Mouse (Mus musculus) induced T-regulatory cell, adult 2 months (primary cell): ENCODE data around the gene Trmt1.

Experiments
- DNase-seq: peaks from one replicate; pipeline ENCODE4 v3.0.0-alpha.2; 2012; ENCODE audit warnings: low read depth

Gene Trmt1

DNA sequence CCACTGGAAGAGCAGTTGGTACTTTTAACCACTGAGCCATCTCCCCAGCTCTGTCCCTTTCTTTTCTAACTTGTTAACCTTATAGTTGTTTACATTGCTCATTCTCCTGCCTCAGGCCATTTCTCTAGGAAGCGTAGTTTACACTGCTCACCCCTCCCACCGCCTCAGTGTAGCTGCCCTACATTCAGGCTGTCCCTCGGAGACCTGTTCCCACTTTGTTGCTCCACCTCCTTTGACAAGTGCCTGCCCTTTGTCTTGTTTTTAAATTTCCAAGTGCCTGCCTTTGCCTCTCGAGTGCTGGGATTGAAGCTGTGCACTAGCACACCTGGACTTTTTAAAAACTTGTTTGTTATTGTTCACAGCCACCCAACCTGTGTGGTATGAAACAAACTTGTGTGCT is 7.2 kb downstream of the Trmt1 start:
- no peak for DNase-seq

DNA sequence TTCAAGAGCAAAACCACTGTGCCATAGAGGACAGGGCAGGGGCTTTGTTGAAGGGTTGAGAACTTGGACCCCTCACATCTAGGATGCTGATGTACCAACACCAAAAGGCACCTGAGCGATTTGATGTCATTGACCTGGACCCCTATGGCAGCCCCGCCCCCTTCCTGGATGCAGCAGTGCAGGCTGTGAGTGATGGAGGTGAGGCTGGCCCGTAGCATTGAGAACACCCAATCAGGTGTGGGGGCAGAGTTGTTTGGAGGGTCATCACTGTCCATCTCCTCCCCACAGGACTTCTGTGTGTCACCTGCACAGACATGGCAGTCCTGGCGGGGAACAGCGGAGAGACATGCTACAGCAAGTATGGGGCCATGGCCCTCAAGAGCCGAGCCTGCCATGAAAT is 9.0 kb downstream of the Trmt1 start:
- DNase-seq: no peak

DNA sequence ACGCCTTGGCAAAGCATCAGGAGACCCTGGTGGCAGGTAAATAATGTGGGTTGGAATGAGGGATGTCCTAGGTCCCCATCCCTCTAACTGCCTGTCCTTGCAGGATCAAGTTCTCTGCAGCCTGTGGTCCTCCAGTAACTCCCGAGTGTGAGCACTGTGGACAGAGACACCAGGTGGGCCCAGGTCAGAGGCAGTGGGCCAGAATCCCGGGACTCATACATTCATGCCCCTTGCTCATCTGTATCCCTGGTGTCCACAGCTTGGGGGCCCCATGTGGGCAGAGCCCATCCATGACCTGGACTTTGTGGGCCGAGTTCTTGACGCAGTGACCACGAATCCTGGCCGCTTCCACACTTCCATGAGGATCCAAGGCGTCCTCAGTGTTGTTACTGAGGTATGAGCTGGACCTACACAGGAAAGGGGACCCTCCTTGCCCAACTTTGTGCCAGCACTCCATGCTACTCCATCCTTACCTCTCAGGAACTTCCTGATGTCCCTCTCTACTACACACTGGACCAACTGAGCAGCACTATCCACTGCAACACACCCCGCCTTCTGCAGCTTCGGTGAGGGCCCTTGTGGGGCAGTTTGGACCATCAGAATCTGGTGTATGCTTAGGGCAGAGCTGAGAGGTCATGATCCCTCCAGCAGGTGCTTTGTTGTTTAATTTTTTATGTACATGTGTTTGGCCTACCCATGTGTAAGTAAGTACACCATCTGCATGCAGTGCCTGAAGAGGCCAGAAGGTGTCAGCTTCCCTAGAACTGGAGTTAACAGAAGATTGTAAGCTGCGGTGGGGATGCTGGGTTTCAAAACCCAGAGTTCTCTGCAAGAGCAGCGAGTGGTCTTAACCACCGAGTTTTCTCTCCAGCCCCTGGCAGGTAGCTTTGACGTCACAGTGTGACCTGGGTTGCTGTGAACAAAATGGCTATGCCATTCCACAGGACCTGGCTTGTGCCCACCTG is 11.3 kb downstream of the Trmt1 start:
- peak; percentile 73 for DNase-seq

DNA sequence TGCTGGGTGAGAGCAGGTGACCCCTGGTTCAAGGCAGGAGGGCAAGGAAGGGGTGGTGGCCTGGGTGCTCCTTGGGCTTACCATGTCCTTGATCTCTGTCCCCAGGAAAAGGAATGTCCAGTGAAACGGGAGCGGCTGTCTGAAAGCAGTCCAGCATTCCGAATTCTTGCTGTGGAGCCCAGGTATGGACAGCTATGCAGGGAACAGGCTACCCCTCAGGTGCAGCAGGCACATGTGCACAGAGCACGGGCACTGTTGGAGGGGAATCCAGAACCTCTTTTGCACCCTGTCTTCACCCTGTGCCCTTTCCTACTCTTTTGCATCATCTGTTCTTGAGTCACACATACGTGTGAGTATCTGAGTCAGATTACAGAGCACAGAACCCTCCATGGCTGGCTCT is 12.2 kb downstream of the Trmt1 start:
- DNase-seq: no peak

DNA sequence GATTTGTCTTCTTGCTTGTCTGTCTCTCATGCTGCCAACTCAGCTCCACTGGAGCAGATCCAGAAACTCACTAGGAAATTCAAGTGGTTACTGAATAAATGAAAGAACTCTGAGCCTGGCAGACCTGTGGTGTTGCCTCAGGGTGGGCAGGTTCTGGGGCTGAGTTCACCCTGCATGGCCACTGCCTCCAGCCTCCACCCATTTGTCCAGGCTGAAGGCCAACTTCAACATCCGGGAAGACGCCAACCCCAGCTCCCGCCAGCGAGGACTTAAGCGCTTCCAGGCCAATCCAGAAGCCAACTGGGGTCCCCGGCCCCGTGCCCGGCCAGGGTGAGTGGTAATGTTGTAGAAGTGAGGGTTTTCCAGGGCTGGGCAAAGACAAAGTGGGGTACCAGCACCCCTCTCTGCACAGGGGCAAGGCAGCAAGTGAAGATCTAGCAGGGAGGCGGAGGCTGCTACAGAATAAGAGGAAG is 12.9 kb downstream of the Trmt1 start:
- DNase-seq: no peak

DNA sequence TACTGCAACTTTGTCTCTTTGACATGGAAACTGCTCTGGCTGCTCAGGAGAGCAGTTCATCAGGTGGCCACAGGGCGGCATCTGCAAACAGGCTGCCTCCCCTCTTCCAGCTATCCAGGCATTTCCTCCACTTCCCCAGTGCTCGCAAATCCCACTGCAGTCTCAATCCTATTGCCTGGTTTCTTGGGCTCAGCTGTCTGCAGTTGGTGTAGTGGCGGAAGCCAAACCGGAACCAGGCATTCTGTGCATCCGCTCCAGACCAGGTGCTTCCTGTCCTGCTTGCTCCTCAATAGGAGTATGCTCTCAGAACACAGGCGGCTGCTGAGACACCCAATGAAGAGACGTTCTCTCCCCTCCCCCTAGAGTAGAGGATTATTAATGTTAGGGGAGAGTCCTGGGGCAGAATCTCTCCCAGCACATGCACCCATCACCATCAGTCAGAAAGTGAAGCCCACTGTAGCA is 13.8 kb downstream of the Trmt1 start:
- DNase-seq: peak; percentile 57

DNA sequence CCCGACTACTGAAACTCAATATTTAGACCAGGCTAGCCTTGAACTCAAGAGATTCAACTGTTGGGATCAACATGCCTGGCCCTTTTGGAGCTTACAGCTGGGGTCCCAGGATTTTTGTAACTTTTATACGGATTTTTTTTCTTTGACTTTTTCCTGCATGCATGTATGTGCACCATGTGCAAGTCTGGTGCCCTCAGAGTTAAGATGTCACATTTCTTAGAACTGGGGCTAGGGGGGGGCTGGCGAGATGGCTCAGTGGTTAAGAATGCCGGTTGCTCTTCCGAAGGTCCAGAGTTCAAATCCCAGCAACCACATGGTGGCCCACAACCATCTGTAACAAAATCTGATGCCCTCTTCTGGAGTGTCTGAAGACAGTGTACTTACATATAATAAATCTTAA is 14.4 kb downstream of the Trmt1 start:
- no peak for DNase-seq

DNA sequence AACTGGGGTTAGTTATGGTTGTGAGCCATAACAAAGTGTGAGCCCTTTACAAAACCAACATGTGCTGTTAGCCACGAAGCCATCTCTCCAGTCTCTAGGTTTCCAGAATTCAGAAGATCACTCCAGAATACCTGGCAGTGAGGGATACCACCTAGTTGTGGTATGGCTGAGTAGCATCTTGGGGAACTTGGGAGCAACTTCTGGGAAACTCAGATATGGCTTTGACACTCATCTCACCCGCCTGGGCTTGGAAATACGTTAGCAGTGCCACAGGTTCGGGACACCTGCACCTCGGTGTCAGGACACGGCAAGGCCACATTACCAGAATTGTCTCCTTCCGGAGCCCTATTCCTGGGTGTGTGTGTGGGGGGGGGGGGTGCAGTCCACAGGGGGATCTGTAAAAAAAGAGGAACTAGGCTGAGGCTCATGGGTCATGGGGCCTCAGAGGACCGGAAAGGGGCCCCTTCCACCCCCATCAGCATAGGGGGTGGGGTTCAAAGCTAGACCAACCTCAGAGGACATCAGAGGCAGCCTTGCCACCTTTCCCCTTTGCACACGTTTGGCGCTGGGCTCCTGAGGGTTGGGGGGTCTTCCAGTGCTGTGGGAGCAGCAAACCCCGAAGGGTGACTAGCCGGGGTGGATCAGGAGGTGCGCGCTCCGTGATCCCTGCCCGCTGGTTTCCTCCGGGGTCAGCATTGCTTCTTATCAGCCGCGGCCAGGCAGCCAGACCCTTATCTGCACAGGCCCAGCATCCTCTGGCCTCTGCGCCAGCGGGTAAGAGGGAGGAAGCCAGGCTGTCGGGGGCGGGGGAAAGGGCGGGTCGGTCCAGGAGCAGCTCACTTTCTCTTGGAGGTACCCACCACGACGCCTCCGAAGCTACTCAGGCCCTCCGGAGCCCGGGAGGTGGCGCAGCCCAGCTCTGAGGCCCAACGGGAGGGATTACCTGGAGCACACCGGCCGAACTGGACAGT is 15.1 kb downstream of the Trmt1 start, which contains the start of gene Lyl1:
Gene Lyl1, plus strand, starts transcription at position 517 of the 971 bp plus-strand sequence.
- peak; percentile 58 for DNase-seq

DNA sequence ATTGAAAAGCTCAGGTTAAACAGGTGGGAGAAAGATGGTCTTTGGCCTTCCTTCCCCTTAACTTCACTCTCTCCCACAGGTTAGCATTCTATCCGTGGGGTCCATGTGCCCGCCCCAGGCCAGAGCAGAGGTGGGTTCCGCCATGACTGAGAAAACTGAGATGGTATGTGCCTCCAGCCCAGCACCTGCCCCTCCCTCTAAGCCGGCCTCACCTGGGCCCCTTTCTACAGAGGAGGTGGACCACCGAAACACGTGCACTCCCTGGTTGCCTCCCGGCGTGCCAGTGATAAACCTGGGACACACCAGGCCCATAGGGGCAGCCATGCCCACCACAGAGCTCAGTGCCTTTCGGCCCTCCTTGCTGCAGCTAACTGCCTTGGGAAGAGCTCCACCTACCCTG is 16.5 kb downstream of the Trmt1 start:
- DNase-seq: no peak

DNA sequence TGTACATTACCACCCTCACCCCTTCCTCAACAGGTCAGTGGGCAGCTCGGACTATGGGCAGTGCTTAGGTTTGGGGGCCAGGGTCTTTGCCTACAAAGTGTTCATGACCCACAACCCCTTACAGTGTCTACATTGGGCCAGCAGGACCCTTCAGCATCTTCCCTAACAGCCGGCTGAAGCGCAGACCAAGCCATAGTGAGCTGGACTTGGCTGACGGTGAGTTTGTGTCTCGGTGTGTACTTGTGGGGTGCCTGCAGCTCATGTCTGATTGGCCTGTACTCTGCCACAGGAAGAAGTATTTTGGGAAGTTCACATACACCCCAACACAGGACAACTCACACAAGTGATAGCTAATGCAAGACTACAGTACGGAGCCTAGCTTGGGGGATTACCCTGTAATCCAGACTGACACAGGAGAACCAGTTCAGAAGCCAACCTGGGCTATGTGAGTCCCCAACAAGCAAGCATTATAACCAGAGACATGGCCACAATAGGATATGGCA is 16.9 kb downstream of the Trmt1 start:
- no peak for DNase-seq

DNA sequence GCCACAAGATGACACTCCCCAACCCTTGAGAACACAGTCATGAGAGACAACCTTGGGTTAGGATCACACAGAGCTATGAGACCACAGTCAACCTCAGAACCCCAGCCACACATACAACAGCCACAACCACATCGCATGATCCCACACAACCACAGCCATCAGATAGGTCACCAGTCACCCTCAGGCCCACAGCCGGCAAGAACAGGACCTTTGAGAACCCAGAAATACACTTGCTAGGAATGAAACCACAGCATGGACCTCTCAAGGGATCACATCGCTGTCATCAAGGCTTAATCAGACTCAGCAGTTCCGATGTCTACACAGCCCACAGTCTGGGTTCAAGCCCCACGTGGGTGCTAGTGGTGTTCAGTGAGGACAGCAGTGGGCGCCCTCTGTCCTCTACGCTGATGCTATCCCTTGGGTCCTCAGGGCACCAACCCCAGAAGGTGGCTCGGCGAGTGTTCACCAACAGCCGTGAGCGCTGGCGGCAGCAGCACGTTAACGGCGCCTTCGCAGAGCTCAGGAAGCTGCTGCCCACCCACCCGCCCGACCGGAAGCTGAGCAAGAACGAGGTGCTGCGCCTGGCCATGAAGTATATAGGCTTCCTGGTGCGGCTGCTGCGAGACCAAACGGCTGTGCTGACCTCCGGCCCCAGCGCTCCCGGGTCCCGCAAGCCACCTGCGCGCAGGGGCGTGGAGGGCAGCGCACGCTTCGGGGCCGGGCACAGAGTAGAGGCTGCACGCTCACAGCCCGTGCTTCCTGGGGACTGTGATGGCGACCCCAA is 17.6 kb downstream of the Trmt1 start:
- peak; percentile 83 for DNase-seq

DNA sequence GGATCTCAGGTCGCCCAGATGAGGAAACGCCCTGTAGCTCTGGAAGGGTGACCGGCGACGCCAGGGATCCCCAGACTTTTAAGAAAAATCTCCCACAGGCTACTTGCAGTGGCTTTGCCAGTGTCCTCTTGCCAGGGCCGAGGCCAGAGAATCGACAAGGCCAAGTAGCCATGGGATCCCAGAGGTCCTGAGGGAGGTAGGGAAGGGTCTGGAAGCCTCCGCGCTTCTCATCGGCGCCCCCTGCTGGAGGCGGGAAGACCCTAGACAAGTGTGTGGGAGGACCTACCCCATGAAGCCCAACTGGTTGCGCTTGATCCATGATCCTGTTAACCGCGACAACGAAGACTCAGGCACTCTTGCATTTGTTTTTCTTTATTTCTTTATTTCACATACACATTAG is 18.2 kb downstream of the Trmt1 start:
- peak; percentile 89 for DNase-seq

DNA sequence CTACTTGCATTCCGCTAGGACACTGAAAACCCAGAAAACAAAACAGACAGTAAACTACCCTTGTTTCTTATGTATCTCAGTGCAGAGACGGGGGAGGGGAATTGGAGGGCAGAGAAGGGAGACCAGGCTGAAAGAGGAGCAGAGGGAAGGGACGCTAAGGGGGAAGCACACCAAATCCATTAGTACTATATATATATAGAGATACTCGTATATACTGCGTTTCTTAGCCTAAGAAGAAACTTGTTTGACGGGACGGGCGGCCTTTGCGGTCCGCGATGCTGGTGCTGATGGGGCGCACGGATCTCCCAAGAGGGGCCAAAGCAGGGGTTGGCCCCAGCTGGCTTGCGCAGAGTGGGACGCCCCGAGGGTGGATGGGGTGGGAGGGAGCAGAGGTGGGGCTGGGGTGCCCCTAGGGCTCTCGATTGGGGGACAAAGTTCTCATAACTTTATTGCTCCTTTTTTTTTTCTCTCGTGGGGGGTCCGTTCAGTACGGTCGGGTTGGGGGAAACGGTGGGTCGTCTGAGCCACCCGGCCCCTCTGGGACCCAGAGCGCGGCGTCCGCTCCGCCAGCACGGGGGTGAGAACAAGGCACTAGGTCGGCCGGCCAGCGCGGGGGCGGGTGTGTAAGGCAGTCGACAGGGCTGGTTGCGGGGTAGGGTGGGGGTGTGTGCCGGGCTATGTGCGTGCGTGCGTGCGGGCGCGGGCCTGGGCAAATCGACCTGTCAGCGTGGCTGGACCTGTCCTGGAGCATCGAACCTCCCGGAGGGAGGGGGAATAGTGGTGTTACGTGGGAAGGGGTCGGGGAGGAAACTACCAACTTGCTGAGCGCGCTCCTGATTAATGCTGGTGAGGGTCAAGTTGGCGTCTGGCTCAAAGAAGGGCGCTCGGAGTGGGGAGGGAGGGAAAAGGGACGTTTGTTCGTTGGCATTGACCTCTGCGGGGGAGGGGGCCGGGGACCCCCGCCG is 19.0 kb downstream of the Trmt1 start:
- DNase-seq: peak; percentile 35

DNA sequence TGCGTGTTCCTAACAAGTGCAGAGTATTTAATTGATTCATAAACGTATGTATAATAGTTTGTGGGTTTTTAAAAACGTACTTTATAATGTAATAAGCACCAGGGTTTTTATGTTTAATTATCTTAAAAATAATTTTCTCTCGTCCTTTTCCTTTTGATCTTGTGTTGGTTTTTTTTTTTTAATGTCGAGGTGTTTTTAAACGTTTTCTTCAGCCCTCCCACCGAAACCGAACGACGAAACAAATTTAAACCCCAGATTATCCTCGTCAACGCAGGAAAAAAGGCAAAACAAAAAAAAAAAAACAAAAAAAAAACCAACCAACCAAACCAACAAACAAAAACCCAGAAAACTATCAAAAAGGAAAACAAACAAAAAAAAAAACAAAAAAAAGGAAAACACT is 19.9 kb downstream of the Trmt1 start:
- DNase-seq: peak; percentile 42

DNA sequence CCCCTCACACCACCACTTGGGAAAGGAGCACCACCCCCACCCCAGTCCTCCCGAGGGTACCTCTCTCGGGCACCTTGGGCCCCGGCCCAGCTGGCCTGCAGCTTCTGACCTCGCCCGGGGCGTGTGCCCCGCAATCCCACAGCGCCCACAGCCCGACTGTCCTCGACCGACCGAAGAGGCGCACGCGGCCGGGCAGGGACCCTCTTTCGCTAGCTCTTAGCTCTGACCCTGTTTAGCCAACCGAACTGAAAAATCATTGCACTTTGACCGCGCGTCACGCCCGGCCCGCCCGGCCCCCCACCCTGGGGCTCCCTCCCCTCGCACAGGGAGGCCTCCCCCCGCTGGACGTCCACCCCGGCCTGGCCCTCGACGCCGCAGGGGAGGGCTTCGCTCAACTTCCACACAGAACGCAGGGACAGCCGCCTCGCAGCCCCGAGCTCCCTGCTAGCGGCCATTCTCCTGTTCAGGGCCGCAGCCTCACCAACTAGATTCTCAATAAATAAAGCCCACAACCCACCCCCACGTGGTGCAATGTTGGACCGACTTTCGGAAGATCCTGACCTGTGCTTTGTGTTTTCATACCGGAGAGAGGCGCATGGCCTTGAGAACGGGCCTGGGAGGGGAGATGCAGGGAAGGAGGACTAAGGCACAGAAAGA is 20.6 kb downstream of the Trmt1 start:
- DNase-seq: peak; percentile 23

DNA sequence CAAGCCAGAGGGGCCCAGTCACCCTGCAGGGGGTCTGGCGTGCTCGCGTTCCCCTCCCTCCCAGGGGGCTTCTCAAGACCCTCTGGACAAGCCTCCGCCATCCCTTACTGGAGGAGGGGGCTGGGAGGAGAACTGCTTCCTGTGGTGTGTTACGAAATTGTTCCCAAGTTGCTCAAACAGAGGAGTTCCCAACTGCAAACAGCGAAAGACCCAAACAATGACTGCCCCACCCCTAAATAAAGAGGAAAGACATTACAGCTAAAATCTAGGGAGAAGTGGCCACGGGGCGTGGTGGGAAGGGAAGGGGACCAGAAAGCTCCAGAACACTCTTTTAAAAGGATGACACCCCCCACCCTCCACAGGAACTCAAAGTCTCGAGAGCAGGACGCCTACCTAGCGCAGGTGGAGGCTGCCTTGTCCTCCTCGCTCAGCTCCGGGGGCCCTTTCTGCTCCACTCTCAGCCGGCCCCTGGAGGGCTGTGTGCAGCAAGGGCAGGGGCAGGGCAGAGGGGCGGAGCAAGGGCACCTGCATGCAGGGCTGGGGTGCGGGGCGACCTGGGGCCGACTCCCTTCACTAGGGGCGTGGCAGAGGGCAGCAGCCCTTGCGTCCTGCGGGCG is 21.3 kb downstream of the Trmt1 start:
- DNase-seq: peak; percentile 45

DNA sequence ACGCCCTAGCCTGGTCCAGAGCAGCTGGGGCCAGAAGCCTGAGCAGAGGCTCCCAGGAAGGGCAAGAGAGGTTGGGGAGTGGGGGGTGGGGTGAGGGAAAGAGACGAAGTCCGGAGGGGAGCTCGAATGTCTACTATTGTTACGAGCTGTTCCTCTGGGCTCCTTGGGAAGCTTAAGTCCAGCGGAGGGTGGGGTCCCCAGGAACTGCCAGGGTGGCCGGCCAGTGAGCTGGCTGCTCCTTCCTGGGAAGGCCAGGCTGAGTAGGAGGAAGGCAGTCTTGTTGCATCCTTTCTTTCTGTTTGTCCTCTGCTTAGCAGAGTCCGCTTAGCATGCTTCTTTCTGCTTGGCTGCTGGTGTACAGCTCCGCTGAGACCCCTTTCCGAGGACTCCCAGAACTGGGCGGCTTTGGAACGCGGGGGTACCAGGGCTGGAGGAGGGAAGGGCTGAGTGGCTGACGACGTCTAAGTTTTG is 22.0 kb downstream of the Trmt1 start:
- peak; percentile 22 for DNase-seq

DNA sequence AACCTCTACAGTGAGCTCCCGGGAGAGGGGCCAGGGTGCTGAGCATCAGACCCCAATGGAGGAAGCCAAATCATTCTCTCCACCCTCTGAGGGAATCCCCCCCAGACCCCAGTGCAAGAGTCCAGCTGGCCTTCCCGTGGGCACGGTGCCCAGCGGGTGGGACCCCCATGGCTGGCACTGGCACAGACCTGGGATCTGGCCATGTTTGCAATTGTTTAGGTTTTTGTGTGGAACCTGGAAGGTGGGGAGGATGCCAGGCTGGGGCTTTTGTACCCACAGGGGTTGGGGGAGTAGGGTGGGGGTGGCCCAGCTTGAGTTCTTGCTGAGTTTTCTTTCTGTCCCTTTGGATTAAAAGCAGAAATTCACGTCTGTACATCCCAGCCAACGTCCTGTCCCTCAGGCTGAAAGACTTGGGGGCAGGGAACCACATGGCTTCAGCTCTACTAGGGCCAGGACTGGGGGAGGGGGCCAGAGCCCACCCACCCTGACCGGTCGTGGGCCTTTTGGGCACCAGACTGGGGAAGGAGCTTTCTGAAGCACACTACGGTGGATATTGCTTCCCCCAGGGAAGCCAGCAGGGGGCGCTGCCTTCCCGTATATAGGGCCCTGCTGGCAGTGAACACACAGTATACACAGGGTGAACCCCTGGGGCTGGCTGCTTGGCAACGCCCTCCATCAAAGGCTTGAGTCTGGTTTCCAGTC is 22.8 kb downstream of the Trmt1 start:
- DNase-seq: peak; percentile 92
